ENCODE assay signal across 8 mouse cellular contexts in genomic region chr17:66076934-66077333, GRCm38 (mm10). TPM values are rescaled to one million over a fixed set of nuclear protein-coding genes. Genes with fewer than 3 reads are reported as not detected.
DNase-seq lines count a peak whose midpoint lies in the region; ATAC-seq and TF ChIP-seq lines count a peak whose summit lies in the region.

Ankrd12 (minus strand) TSS chr17:66077089.

- whole genome bisulfite sequencing in forebrain, embryonic 14.5 days, result 1% methylated on average over 51 of the region's 53 CpGs
- 6% methylated on average over 47 of the region's 53 CpGs for WGBS in liver, postnatal 0 days (ENCODE audit: insufficient replicate concordance)
- WGBS in neural tube, embryonic 13.5 days, result under 1% methylated on average over 53 of the region's 53 CpGs

- intact Hi-C loops in heart, postnatal 14 days (cut with DNase I), result loop anchor here (2.0 to 10.0 kb wide), 2 partner anchors 24 to 122 kb away; partner anchors contain the start of genes Ndufv2 and Twsg1

- H3K9ac ChIP-seq in ES-E14 (ENCODE audit: insufficient read depth, low read depth, low read length, poor library complexity, severe bottlenecking), result peak within 1 kb of the TSS; percentile 90
- peak within 1 kb of the TSS; percentile 80 for H3K9ac ChIP-seq in forebrain, embryonic 14.5 days (ENCODE audit: low read length)
- H3K9ac ChIP-seq in liver, postnatal 0 days (replicated peaks), result peak within 1 kb of the TSS; percentile 82
- H3K9ac ChIP-seq in neural tube, embryonic 13.5 days, result peak within 1 kb of the TSS; percentile 95

- peak within 1 kb of the TSS; percentile 81 for H3K4me2 ChIP-seq in forebrain, embryonic 14.5 days (ENCODE audit: low read length)
- H3K4me2 ChIP-seq in liver, postnatal 0 days (ENCODE audit: low read depth, low read length), result peak within 1 kb of the TSS; percentile 79
- peak within 1 kb of the TSS; percentile 82 for H3K4me2 ChIP-seq in neural tube, embryonic 13.5 days

- peak; percentile 99 for ATAC-seq in forebrain, embryonic 14.5 days
- ATAC-seq in liver, postnatal 0 days, result peak; percentile 97
- peak; percentile 97 for ATAC-seq in neural tube, embryonic 13.5 days (ENCODE audit: low read depth)

- TF ChIP-seq EP300 in liver, postnatal 0 days (IDR thresholded peaks at IDR 0.05; ENCODE audit: low read depth), result no peak

- peaks cover 0 to 4% of the 10 kb centered on the region in 2 experiments; a peak in 2 of 4 replicates for H3K4me1 ChIP-seq in ES-E14 (ENCODE audit: control insufficient read depth in 2 of 2, insufficient read depth in 2 of 2, low read length in 2 of 2, poor library complexity in 1 of 2)
- H3K4me1 ChIP-seq in forebrain, embryonic 14.5 days (ENCODE audit: control insufficient read depth, insufficient read depth, low read length), result no peaks in the 10 kb centered on the region
- H3K4me1 ChIP-seq in liver, postnatal 0 days (ENCODE audit: insufficient read depth), result peaks cover 6% of the 10 kb centered on the region; the same call in 1 of the 2 replicates
- peaks cover 38% of the 10 kb centered on the region for H3K4me1 ChIP-seq in neural tube, embryonic 13.5 days (replicated peaks)

- H3K27ac ChIP-seq in ES-E14 (ENCODE audit: insufficient read depth, low read depth, low read length, poor library complexity, severe bottlenecking), result peak within 1 kb of the TSS; percentile 73
- H3K27ac ChIP-seq in forebrain, embryonic 14.5 days (ENCODE audit: low read depth, low read length), result peak within 1 kb of the TSS; percentile 95
- peak within 1 kb of the TSS; percentile 98 for H3K27ac ChIP-seq in liver, postnatal 0 days (ENCODE audit: low read depth)
- peak within 1 kb of the TSS; percentile 97 for H3K27ac ChIP-seq in neural tube, embryonic 13.5 days (replicated peaks)

- in situ Hi-C loops in ES-E14 (cut with MboI; ENCODE audit: low sequenced_read_pairs in 2 of 2, unreplicated experiment in 2 of 2), result no loop called here

- H3K36me3 ChIP-seq in ES-E14 (ENCODE audit: control insufficient read depth, insufficient read depth, low read length, poor library complexity, severe bottlenecking), result no peaks in the 10 kb centered on the region; the same call in 1 of the 2 replicates
- H3K36me3 ChIP-seq in forebrain, embryonic 14.5 days (ENCODE audit: control insufficient read depth, insufficient read depth, low read length), result peaks cover 15% of the 10 kb centered on the region
- peaks cover 20% of the 10 kb centered on the region for H3K36me3 ChIP-seq in liver, postnatal 0 days (replicated peaks; ENCODE audit: insufficient read depth, low read length)
- H3K36me3 ChIP-seq in neural tube, embryonic 13.5 days, result peaks cover 29% of the 10 kb centered on the region

- H3K27me3 ChIP-seq in forebrain, embryonic 14.5 days (replicated peaks; ENCODE audit: control insufficient read depth, insufficient read depth, low read length), result no peaks in the 10 kb centered on the region
- H3K27me3 ChIP-seq in liver, postnatal 0 days (ENCODE audit: insufficient read depth, low read length), result no peaks in the 10 kb centered on the region
- no peaks in the 10 kb centered on the region for H3K27me3 ChIP-seq in neural tube, embryonic 13.5 days

- peak within 1 kb of the TSS; percentile 89 to 97 for H3K4me3 ChIP-seq in ES-E14 (ENCODE audit: insufficient read depth in 1 of 2, low read depth in 1 of 2, low read length in 2 of 2, poor library complexity in 1 of 2, severe bottlenecking in 1 of 2)
- peak within 1 kb of the TSS; percentile 95 for H3K4me3 ChIP-seq in forebrain, embryonic 14.5 days (ENCODE audit: low read depth, low read length)
- peak within 1 kb of the TSS; percentile 88 for H3K4me3 ChIP-seq in liver, postnatal 0 days (ENCODE audit: low read depth, low read length)
- H3K4me3 ChIP-seq in neural tube, embryonic 13.5 days, result peak within 1 kb of the TSS; percentile 96

- peak; percentile 86 for DNase-seq in ES-E14 (ENCODE audit: low read depth, low spot score)
- peak; percentile 94 for DNase-seq in cerebellum, adult 11 months
- DNase-seq in forebrain, embryonic 14.5 days (ENCODE audit: low spot score), result peak; percentile 96
- DNase-seq in heart, postnatal 14 days, result peak; percentile 97
- peak; percentile 96 for DNase-seq in layer of hippocampus, adult 11-12 months (ENCODE audit: low spot score)
- peak; percentile 97 for DNase-seq in liver, postnatal 0 days
- peak; percentile 88 for DNase-seq in telencephalon, adult 2 months (ENCODE audit: low read depth, low spot score)

- TF ChIP-seq CTCF in liver, postnatal 0 days (IDR thresholded peaks at IDR 0.05; ENCODE audit: low read depth), result no peak

- no peaks in the 10 kb centered on the region for H3K9me3 ChIP-seq in ES-E14 (ENCODE audit: control insufficient read depth, insufficient read depth, low read depth, low read length)
- H3K9me3 ChIP-seq in forebrain, embryonic 14.5 days (replicated peaks; ENCODE audit: control insufficient read depth, low read length), result no peaks in the 10 kb centered on the region
- no peaks in the 10 kb centered on the region for H3K9me3 ChIP-seq in liver, postnatal 0 days (ENCODE audit: low read length)
- no peaks in the 10 kb centered on the region for H3K9me3 ChIP-seq in neural tube, embryonic 13.5 days

TF ChIP-seq in ES-E14, 5 proteins besides CTCF, POLR2A, EP300 and RAD21:
- TF ChIP-seq ZC3H11A (IDR thresholded peaks at IDR 0.05; ENCODE audit: borderline replicate concordance, low read depth, low read length) (no peak), HCFC1 (IDR thresholded peaks at IDR 0.05; ENCODE audit: borderline replicate concordance, insufficient read depth, low read length) (0 out of 2 replicates have a peak, but pooled peaks have one; percentile 27)

RNA-seq across cellular contexts. Expression of gene Ankrd12, which starts in this region (rescaled TPM):
- total RNA-seq in ES-E14 (2012; rRNA removed), result 8.3 and 9.5 TPM in 2 replicates
- polyA plus RNA-seq in forebrain, embryonic 14.5 days (2014; fragmentation: Nextera tagmentation; extraction: Ambion mirVana), result 83.0 and 111 TPM in 2 replicates
- 10 to 100 TPM; 15.2 to 15.7 TPM for total RNA-seq in heart, postnatal 14 days (2021)
- polyA plus RNA-seq in liver, postnatal 0 days (2015; fragmentation: Nextera tagmentation; extraction: Ambion mirVana), result 7.9 and 8.2 TPM in 2 replicates
- polyA plus RNA-seq in neural tube, embryonic 13.5 days (2015; fragmentation: Nextera tagmentation; extraction: Ambion mirVana), result 129 and 143 TPM in 2 replicates

Comparison
In these comparisons a context has a peak if more than half of its experiments do, and no peak if none do; other contexts are left out.
1. Peak in every context shown above with its lines: DNase-seq, ATAC-seq, H3K4me3 ChIP-seq and H3K27ac ChIP-seq.